Mouse (Mus musculus) neural tube, embryonic 13.5 days (tissue): ENCODE results near the gene Sh3bgrl. TPM values are rescaled to one million over a fixed set of nuclear protein-coding genes. Genes with fewer than 3 reads are reported as not detected.
"Not testable (repeated sequence)": the region's sequence is repeated elsewhere in the genome, so short reads cannot be mapped to it uniquely, and the experiment has no call there.

Experiments
- ATAC-seq: fragments of 200-750 bp; cut with Nextera tagmentation; 2 replicates; pipeline ENCODE4 v1.8.0; 2017; ENCODE audit warnings: low read depth, mild to moderate bottlenecking, moderate TSS enrichment, moderate library complexity
- H3K27ac ChIP-seq: fragments of 300-500 bp; sonication (generic); replicated peaks from 2 replicates; pipeline ENCODE4 v1.5.1; 2015; ENCODE audit warnings: moderate library complexity, mild to moderate bottlenecking, inconsistent platforms
- H3K27me3 ChIP-seq: fragments of 300-500 bp; sonication (generic); 2 replicates; pipeline ENCODE4 v1.6.1; 2015; ENCODE audit warnings: mild to moderate bottlenecking, inconsistent platforms
- H3K36me3 ChIP-seq: fragments of 300-500 bp; sonication (generic); 2 replicates; pipeline ENCODE4 v1.6.1; 2015; ENCODE audit warnings: mild to moderate bottlenecking, inconsistent platforms
- H3K4me1 ChIP-seq: fragments of 300-500 bp; sonication (generic); replicated peaks from 2 replicates; pipeline ENCODE4 v1.6.1; 2015; ENCODE audit warnings: inconsistent platforms
- H3K4me2 ChIP-seq: fragments of 300-500 bp; sonication (generic); 2 replicates; pipeline ENCODE4 v1.6.1; 2015; ENCODE audit warnings: inconsistent platforms, mild to moderate bottlenecking, moderate library complexity
- H3K4me3 ChIP-seq: fragments of 300-500 bp; sonication (generic); 2 replicates; pipeline ENCODE4 v1.5.1; 2015; ENCODE audit warnings: mild to moderate bottlenecking, inconsistent platforms
- H3K9ac ChIP-seq: fragments of 300-500 bp; sonication (generic); 2 replicates; pipeline ENCODE4 v1.6.1; 2015; ENCODE audit warnings: moderate library complexity, mild to moderate bottlenecking, inconsistent platforms
- H3K9me3 ChIP-seq: fragments of 300-500 bp; sonication (generic); 2 replicates; pipeline ENCODE4 v1.6.1; 2016; ENCODE audit warnings: inconsistent platforms
- WGBS: fragments of 180-500 bp; shearing (Covaris S2); methylation state at CpG from one replicate; pipeline ENCODE4 v1.1.7; 2015; 5-methylcytosine and 5-hydroxymethylcytosine counted together
- polyA plus RNA-seq: library from polyadenylated mRNA; unstranded; fragments of >200 nt; fragmentation: Nextera tagmentation; extraction: Ambion mirVana; gene quantifications from 2 replicates; pipeline ENCODE4 v1.2.1, GENCODE M21; 2015

The Sh3bgrl gene
- polyA plus RNA-seq, result 204 and 211 TPM in 2 replicates

DNA sequence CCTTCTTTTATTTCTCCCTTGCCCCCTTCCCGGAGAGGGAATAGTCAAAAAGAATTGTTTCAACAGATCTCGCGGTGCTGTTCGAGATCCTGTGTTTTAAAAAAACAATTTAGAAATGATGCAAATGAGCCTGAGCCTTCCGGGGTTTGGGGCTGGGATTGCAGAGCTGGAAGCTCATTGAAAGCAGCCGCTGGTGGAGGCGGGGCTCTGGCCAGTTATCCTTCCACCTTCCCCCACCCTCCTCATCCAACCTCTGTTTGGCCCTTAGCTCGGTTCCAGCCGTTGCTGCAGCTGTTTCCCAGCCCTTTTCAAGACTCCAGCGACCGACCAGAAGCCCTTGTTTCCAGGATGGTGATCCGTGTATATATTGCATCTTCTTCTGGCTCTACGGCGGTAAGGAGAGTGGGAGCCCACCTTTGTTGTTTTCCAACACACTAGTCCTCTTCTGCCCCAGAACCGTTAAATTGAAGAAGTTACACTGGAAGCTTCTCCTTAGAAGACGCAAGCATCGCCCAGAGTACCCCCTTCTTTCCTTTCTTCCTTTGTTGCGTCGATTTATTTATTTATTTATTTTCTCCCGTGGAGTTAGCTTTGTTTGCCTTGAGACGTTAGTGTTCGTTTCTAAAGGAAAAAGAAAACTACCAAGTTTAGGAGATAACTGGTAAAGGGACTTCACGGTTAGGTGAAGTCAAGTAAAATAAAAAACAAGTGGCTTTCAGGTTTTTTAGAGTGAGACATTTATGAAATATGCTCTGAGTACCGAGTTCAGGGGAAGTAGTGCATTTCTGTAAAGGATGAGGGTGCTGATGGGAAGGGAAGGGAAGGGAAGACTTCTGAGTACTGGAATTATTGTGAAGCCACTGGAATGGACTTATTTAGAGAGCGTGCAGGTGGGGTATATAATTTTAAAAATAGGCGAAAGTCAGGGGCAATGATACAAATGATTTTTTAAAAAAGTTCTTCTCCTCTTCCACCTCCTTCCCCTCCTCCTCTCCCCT lies at the start of gene Sh3bgrl:
Gene Sh3bgrl, plus strand, starts transcription at position 121 of the 998 bp plus-strand sequence.
- Histone ChIP-seq H3K9me3 (no peaks in the 10 kb centered on the region), H3K27ac (peak within 1 kb of the TSS; percentile 90), H3K4me1 (no peaks in the 10 kb centered on the region; the same call in 1 of the 2 replicates), H3K4me2 (peak within 1 kb of the TSS; percentile 52), H3K27me3 (no peaks in the 10 kb centered on the region), H3K4me3 (peak within 1 kb of the TSS; percentile 53), H3K9ac (peak within 1 kb of the TSS; percentile 75), H3K36me3 (no peaks in the 10 kb centered on the region)
- ATAC-seq, result peak; percentile 97
- 15% methylated on average over 26 of the region's 26 CpGs for WGBS

- no peaks in the 10 kb centered on the region for H3K27me3 ChIP-seq
- 77% methylated on average over 1 of the region's 1 CpGs for WGBS
These were observed 47.4 kb upstream of the Sh3bgrl start for GRCm38 (mm10) chrX:109047773-109048172.

GRCm38 (mm10) chrX:109071719-109072118 lies 23.4 kb upstream of the Sh3bgrl start:
- Histone ChIP-seq H3K9ac (no peak overlapping the region), H3K36me3 (no peaks in the 10 kb centered on the region), H3K27ac (no peak overlapping the region), H3K4me1 (no peaks in the 10 kb centered on the region), H3K27me3 (no peaks in the 10 kb centered on the region), H3K9me3 (no peaks in the 10 kb centered on the region), H3K4me3 (no peak overlapping the region), H3K4me2 (no peak overlapping the region)
- no peak for ATAC-seq
- 82% methylated on average over 3 of the region's 3 CpGs for WGBS

More at GRCm38 (mm10) chrX:109047773-109048172, 47.4 kb upstream of the Sh3bgrl start:
- no peak for ATAC-seq
- Histone ChIP-seq H3K4me1 (no peaks in the 10 kb centered on the region), H3K27ac (no peak overlapping the region), H3K9me3 (no peaks in the 10 kb centered on the region), H3K4me2 (no peak overlapping the region), H3K36me3 (no peaks in the 10 kb centered on the region), H3K4me3 (no peak overlapping the region), H3K9ac (no peak overlapping the region)

- H3K4me3 ChIP-seq, result no peak overlapping the region
- H3K4me1 ChIP-seq, result no peaks in the 10 kb centered on the region
- H3K9ac ChIP-seq, result no peak overlapping the region
- H3K36me3 ChIP-seq, result no peaks in the 10 kb centered on the region
- 61% methylated on average over 1 of the region's 1 CpGs for WGBS
- no peak for ATAC-seq
- no peak overlapping the region for H3K4me2 ChIP-seq
- H3K27me3 ChIP-seq, result no peaks in the 10 kb centered on the region
- no peaks in the 10 kb centered on the region for H3K9me3 ChIP-seq
- H3K27ac ChIP-seq, result no peak overlapping the region
These were observed 19.4 kb upstream of the Sh3bgrl start for GRCm38 (mm10) chrX:109075716-109076115.

- 12% methylated on average over 3 of the region's 3 CpGs for WGBS
- H3K9me3 ChIP-seq, result no peaks in the 10 kb centered on the region
- no peaks in the 10 kb centered on the region for H3K36me3 ChIP-seq
- H3K27ac ChIP-seq, result no peak overlapping the region
- no peak overlapping the region for H3K4me3 ChIP-seq
- H3K4me1 ChIP-seq, result no peaks in the 10 kb centered on the region
- no peak for ATAC-seq
- no peaks in the 10 kb centered on the region for H3K27me3 ChIP-seq
- H3K9ac ChIP-seq, result no peak overlapping the region
- H3K4me2 ChIP-seq, result no peak overlapping the region
These were observed 18.8 kb upstream of the Sh3bgrl start for GRCm38 (mm10) chrX:109076355-109076754.

- H3K4me3 ChIP-seq, H3K27me3 ChIP-seq, H3K27ac ChIP-seq, ATAC-seq, H3K4me2 ChIP-seq, H3K36me3 ChIP-seq, H3K9me3 ChIP-seq, H3K4me1 ChIP-seq, H3K9ac ChIP-seq: not testable (repeated sequence)
- 57% methylated on average over 3 of the region's 4 CpGs for WGBS
These were observed 15.8 kb upstream of the Sh3bgrl start for GRCm38 (mm10) chrX:109079354-109079753.

- no peaks in the 10 kb centered on the region for H3K27me3 ChIP-seq
- H3K4me2 ChIP-seq, result no peak overlapping the region
- no peaks in the 10 kb centered on the region for H3K36me3 ChIP-seq
- no peaks in the 10 kb centered on the region for H3K4me1 ChIP-seq
- H3K27ac ChIP-seq, result no peak overlapping the region
- ATAC-seq, result no peak
- no peak overlapping the region for H3K4me3 ChIP-seq
- H3K9ac ChIP-seq, result no peak overlapping the region
- no peaks in the 10 kb centered on the region for H3K9me3 ChIP-seq
These were observed 8.1 kb upstream of the Sh3bgrl start for GRCm38 (mm10) chrX:109087073-109087472.

DNA sequence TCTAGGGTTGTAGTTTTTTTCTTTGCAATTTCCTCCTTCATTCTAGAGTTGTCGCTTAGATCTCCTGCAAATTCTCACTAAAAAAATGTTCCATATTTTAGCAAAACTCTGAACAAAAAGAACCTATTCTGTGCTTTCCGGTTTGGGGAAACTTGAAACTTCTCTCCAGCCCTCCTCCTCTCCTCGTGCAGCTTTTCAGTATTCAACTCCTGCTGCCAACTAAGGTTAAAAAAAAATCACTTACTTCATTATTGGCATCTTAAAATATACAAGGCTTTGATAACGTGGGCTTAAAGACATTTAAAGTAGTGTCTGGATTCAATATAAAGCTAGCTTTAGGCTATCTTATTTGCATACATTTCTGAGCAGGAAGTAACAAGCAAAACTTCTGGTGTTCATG lies 365 bp upstream of the Sh3bgrl start:
- WGBS, result 18% methylated on average over 4 of the region's 4 CpGs
- no peaks in the 10 kb centered on the region for H3K9me3 ChIP-seq
- H3K36me3 ChIP-seq, result no peaks in the 10 kb centered on the region
- peak overlapping the region; percentile 53 for H3K4me3 ChIP-seq
- H3K4me2 ChIP-seq, result peak overlapping the region; percentile 52
- ATAC-seq, result no peak
- H3K27me3 ChIP-seq, result no peaks in the 10 kb centered on the region
- peak overlapping the region; percentile 75; the same call in 1 of the 2 replicates for H3K9ac ChIP-seq
- no peaks in the 10 kb centered on the region; the same call in 1 of the 2 replicates for H3K4me1 ChIP-seq
- H3K27ac ChIP-seq, result peak overlapping the region; percentile 90

DNA sequence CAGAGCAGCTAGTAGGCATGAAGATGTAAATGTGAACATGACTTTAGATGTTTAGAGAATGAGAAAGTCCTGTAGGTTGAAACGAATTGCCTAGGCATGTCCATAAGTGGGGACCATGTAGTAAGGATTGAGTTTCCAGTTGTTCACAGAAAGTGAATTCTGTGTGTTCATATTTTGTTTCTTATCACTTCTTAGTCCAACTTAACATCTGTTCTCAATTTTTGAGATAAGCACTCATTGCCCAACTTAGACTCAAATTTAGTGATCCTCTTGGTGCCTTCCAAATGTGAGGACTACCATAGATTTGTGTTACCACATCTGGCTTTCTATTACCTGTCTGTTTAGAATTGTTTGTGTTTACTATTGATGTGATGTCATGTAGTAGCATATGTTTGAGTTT lies 3.3 kb downstream of the Sh3bgrl start:
- no peak for ATAC-seq
- H3K9me3 ChIP-seq, result no peaks in the 10 kb centered on the region
- no peak overlapping the region for H3K27ac ChIP-seq
- H3K9ac ChIP-seq, result no peak overlapping the region
- H3K4me1 ChIP-seq, result no peaks in the 10 kb centered on the region; the same call in 1 of the 2 replicates
- no peaks in the 10 kb centered on the region for H3K27me3 ChIP-seq
- no peak overlapping the region for H3K4me3 ChIP-seq
- 86% methylated on average over 1 of the region's 1 CpGs for WGBS
- no peaks in the 10 kb centered on the region for H3K36me3 ChIP-seq
- H3K4me2 ChIP-seq, result no peak overlapping the region

- Histone ChIP-seq H3K4me1 (no peaks in the 10 kb centered on the region; the same call in 1 of the 2 replicates), H3K4me2 (no peak overlapping the region), H3K27ac (no peak overlapping the region), H3K4me3 (no peak overlapping the region), H3K27me3 (no peaks in the 10 kb centered on the region), H3K9me3 (no peaks in the 10 kb centered on the region), H3K9ac (no peak overlapping the region), H3K36me3 (no peaks in the 10 kb centered on the region)
- ATAC-seq, result no peak
- WGBS, result 81% methylated on average over 2 of the region's 2 CpGs
These were observed 5.3 kb downstream of the Sh3bgrl start for GRCm38 (mm10) chrX:109100441-109100840.

GRCm38 (mm10) chrX:109108117-109108805 lies 13.1 kb downstream of the Sh3bgrl start:
- Histone ChIP-seq H3K9me3 (no peaks in the 10 kb centered on the region), H3K9ac (no peak overlapping the region), H3K36me3 (no peaks in the 10 kb centered on the region), H3K4me1 (0 out of 2 replicates have a peak, but pooled peaks cover 2% of the 10 kb centered on the region), H3K4me2 (no peak overlapping the region), H3K27me3 (no peaks in the 10 kb centered on the region), H3K4me3 (no peak overlapping the region), H3K27ac (no peak overlapping the region)
- ATAC-seq, result no peak
- 42% methylated on average over 1 of the region's 1 CpGs for WGBS

DNA sequence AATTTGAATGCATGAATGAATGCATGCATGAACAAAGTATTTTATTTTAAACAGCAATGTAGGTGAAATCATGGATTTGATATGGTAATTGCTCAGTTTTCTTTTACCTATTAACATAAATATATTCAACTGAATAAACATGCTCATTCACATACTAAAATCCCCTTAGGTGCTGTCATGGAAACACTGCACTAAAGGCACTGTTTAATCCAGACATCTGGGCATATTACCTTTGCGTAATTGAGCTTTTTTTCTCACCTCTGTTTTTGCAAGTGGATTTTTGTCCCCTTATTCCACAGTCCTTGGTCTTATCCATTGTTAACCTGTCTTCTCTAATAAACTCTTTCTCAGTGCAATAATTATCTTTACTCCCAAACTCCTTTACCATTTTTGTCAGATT lies 17.7 kb downstream of the Sh3bgrl start:
- Histone ChIP-seq H3K9ac (no peak overlapping the region), H3K4me3 (no peak overlapping the region), H3K27me3 (no peaks in the 10 kb centered on the region), H3K27ac (peak overlapping the region; percentile 56; the same call in 1 of the 2 replicates), H3K9me3 (no peaks in the 10 kb centered on the region), H3K4me1 (peaks cover 5% of the 10 kb centered on the region; the same call in 1 of the 2 replicates), H3K36me3 (no peaks in the 10 kb centered on the region), H3K4me2 (no peak overlapping the region)
- ATAC-seq, result no peak
- WGBS, result 77% methylated on average over 1 of the region's 1 CpGs
